17 mouse cellular contexts compared by ENCODE assay signal in genomic region chr9:32718868-32719267, GRCm38 (mm10).
"Had no signal": no experiment of that assay in that cellular context is flagged by ENCODE, and none has a peak within 500 bp of the region (broad histone marks: within the 10 kb centered on the region; RNA-seq: fewer than 3 reads in every experiment).

No protein-coding gene starts in this region.

- DNase-seq: kidney, adult 2 months; kidney, postnatal 14 days; layer of hippocampus, adult 9-11 months; layer of hippocampus, postnatal 36 days; lung, postnatal 14 days; spleen, adult 18-20 months had no signal

- H3K36me3 ChIP-seq: kidney, embryonic 15.5 days; limb, embryonic 13.5 days; midbrain, embryonic 15.5 days; neural tube, embryonic 12.5 days; stomach, embryonic 15.5 days had no signal

- H3K27me3 ChIP-seq: kidney, embryonic 15.5 days; limb, embryonic 13.5 days; lung, embryonic 15.5 days; midbrain, embryonic 15.5 days; stomach, embryonic 15.5 days had no signal

- H3K4me2 ChIP-seq: limb, embryonic 13.5 days; lung, embryonic 15.5 days; midbrain, embryonic 11.5 days; midbrain, embryonic 15.5 days; neural tube, embryonic 12.5 days; stomach, embryonic 15.5 days had no signal

- H3K9me3 ChIP-seq: kidney, embryonic 15.5 days; limb, embryonic 13.5 days; lung, embryonic 15.5 days; megakaryocyte, embryonic 14.5 days; midbrain, embryonic 15.5 days; neural tube, embryonic 12.5 days; stomach, embryonic 15.5 days had no signal

- ATAC-seq: intestine, embryonic 16.5 days; midbrain, embryonic 15.5 days had no signal

- H3K27ac ChIP-seq: liver, embryonic 14.5 days; macrophage; midbrain, embryonic 15.5 days; neural tube, embryonic 12.5 days had no signal

- H3K9ac ChIP-seq: kidney, embryonic 15.5 days; liver, embryonic 14.5 days; lung, embryonic 15.5 days; midbrain, embryonic 15.5 days; neural tube, embryonic 12.5 days; stomach, embryonic 15.5 days had no signal

- H3K4me3 ChIP-seq: kidney, embryonic 15.5 days; limb, embryonic 13.5 days; lung, embryonic 15.5 days; megakaryocyte, embryonic 14.5 days; midbrain, embryonic 15.5 days; neural tube, embryonic 12.5 days; stomach, embryonic 15.5 days had no signal
